Mouse (Mus musculus) retina, postnatal 7 days (tissue): ENCODE measurements around the gene Dscam.

ENCODE experiments used
- DNase-seq: peaks from one replicate; pipeline ENCODE4 v3.0.0-alpha.2; 2012; ENCODE audit warnings: low read depth, low spot score

Gene Dscam

DNA sequence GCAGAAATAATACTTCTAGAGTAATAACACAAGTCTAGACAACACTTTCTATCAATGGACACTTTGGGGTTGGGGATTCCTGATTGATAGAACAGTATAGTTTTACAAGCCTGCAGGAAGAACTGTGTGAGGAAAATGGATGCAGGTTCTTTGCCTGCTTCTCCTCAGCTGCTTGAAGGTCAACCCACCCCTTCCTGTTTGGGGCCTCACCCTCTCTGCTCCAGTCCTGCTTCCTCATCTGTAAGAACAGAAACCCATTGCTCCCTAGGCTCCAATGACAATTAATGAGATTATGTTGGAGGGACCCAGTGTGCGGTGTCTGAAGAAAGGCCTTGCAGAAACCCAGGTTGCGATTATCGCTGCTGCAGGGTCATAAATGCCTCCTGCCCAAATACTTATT, 446.4 kb downstream of the Dscam start:
- DNase-seq, result no peak

DNA sequence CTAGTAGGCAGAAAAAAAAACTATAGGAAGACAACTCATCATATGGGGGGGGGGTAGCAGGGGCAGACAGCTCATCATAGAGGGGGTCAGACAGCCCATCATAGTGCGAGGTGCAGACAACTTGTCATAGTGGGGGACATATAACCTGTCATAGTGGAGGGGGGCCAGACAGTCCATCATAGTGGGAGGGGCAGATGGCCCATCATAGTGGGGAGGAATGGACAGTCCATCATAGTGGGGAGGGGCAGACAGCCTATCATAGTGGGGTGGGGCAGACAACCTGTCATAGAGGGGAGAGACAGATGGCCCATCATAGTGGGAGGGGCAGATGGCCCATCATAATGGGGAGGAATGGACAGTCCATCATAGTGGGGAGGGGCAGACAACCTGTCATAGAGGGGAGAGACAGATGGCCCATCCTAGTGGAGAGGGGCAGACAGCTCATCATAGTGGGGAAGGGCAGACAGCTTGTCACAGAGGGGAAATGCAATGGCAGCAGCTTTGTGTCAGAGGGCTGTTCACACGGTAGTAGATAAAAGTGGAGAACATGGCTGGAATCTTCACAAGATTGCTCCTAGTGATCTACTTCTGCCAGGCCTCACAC, 447.4 kb downstream of the Dscam start:
- DNase-seq, result no peak

DNA sequence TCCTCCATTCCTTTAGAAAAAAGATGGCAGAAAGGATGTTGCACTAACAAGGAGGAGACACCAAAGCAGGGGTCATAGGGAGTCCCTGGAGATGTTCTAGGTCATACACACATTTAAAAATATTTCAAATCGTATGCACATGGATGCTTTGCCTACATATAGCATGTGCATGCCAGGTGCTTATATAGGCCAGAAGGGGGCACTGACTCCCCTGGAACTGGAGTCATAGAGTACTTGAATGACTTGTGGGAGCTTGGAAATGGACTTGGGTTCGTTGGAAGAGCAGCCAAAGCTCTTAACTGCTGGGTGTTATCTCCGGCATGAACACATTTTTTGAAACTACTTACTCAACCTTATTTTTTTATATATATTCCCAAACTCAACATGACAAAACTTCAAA, 448.4 kb downstream of the Dscam start:
- DNase-seq, result no peak

DNA sequence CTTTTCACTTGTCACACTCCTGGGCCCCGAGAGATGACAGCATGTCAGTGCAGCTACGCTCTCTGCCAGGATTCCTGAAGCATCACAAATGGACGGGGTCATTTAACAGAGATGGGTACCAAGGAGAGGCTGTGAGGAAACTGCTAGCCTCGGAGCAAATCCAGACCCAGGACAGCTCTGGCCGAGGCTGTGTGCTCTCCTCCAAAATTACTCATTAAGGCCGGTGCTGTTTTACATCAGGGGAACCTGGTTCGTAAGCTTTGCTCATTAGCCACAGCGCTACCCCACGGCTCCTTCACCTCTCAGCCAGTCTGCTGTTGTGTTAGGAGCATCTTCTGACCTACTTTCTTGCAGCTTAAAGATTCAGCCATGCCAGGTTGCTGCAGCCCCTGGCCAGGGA, 449.3 kb downstream of the Dscam start:
- DNase-seq, result no peak

DNA sequence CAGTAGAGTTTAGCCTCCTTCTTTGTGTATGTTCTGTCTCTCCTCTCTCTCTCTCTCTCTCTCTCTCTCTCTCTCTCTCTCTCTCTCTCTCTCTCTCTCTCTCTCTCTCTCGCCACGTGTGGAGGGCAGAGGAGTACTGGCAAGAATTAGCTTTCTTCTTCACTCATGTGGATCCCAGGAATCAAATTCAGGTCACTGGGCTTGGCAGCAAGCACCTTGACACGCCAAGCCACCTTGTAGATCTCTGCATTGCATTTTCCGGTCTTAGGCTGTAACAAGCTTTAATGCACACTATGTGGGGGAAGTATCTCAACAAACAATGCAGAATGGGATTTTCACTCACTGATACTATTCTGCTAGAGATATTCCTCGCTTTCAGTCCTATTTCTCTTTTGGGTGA, 449.9 kb downstream of the Dscam start:
- no peak for DNase-seq

DNA sequence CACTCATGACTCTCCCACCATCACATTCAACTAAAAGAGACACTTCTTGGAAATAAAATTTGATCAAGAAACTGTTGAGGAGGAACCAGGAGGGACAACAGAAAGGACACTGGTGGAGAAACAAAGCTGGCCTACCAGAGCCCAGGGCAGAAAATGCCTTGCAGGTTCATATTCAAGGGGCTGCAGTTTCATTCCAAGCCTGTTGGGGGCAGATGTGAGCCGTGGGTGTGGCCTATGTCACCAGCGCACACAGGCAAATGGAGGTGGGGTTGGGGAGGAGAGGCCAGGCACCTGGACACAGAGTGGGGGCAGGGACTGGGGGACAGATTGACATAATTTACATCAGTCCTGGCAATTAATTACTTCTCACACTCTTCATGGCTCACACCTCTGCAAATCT, 452.3 kb downstream of the Dscam start:
- DNase-seq, result no peak

DNA sequence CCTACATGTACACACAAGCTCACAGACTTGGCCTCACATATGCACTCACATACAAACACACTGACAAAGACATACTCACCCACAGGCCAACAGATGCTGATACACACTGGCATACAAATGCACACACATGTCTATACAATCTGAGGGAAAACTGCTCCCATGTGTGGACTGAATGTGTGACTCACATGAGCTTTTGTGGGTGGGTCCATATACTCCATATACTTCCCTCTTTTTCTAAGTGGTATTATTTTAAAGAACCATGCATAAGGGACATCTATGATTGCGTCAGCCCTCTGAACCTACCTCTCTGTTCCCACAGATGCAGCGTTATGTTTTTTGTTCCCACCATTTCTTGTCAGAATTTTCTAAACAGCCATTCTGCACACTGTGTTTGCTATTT, 453.9 kb downstream of the Dscam start:
- DNase-seq, result no peak

DNA sequence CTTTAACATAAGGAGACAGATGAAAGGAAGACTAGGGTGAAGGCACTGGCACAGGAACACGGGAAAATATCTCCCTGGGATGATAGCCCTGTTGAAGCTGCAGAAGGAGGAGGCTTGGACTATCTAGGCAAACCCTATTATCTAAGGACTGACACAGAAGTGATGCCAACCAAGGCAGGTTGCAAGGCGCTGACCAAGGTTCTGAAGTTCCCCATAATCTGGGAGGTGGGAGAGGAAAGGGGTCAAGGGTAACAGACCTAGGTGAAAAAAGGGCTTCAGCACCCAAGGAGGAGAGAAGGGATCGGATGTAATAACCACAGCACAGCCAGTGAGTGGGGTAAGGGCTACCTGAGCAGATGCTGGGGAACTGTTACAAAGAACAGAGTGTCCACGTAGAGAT, 458.6 kb downstream of the Dscam start:
- DNase-seq, result no peak

DNA sequence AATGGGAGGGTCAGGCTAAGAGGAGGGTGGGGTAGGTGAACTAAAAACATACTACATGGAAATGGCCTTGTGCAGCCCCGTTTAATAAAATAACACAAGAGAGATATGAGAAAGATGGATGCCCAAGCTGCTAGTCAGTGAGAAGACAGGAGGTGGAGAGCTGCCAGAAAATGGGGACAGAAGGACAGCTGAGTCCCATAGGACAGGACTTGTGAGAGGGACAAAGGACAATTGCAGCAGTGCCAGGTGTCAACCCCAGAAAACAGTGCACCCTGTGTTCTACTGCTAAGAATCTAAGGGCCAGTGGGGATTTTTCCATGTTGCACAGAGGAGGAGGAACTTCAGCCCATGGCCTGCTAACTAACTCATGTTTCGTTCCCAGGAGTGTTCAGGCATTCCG, 470.0 kb downstream of the Dscam start:
- no peak for DNase-seq

DNA sequence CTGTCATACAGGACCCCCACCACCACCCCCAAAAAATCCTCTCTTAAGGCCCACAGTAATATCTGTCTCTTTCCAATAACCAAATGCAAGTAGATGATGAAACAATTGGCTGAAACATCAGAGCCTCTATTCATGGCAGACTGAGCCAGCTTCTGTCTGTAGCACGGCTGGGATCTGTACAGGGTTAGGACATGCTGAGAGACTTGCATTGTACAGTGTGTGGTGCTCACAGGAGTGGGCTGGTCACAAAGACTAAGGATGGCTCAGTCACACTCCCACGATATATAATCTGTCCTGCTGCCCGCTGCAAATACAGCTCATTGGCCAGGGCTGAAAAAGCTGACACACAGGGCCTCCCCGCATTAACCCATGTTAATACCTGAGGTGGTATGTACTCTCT, 474.7 kb downstream of the Dscam start:
- no peak for DNase-seq

DNA sequence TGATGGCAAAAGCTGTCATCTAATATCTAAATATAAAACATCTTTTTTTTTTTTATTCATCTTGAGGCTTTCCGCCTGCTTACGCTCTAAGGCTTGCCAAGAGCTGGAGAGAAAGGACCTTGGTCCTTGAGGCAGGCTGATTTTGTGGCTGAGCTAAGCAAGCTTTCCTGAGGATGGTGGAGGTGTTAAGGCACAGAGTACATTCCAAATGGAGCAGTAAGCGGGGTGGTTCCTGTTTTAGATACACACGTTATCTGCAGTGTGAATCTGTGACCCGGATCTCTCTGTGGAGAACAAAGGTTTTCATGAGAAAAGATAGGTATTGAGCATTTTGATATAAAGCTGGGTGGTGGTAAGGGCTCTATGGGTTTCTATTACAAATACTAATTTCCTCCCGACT, 479.0 kb downstream of the Dscam start:
- DNase-seq, result no peak

DNA sequence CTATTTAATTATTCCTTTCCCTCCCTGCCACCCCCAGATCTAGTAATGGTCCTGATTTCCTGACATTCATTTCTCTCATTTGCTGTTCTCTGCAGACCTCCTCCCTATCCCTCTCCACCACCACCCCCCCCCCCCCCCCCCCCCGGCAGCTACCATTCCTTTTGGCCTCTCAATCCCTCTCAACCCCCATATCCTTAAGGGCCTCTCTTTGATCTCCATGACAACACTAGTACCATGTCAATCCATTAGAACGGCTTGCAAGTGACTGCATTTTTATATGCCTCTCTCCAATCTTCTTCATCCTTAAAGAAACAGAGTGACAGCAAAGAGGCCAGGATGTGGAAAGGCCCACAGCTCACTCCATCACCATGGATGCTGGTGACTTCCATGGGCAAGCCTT, 480.5 kb downstream of the Dscam start:
- DNase-seq, result no peak

DNA sequence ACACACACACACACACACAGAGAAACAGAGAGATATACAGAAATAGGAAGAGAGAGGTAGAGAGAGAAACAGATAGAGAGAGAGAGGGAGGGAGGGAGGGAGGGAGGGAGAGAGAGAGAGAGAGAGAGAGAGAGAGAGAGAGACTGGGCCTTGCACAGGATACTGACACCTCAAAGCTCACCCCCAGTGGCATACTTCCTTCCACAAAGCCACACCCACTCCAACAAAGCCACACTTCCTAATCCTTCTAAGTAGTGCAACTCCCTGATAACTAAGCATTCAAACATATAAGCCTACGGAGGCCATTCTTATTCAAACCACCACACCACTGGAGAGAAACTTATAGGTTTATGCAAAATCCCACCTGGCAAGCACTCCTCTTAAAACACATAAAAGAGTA, 481.1 kb downstream of the Dscam start:
- no peak for DNase-seq

DNA sequence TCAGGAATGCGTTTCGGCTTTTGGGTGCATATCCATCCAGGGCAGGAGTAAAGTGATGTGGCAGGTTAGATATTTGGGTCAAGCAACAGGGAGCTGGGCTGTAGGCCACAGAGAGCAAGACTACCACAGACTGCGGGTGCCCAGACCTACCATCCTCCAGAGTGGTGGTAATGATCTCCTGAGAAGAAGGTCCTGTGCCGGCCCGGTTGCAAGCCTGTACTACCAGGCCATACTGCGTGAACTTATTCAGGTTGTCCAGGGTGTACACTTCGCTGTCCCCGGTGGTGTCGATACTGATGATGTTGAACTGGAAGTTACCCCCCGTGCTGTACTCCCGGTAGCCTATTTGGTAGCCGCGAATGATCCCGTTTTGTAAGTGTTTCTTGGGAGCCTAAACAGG, 485.5 kb downstream of the Dscam start:
- no peak for DNase-seq

DNA sequence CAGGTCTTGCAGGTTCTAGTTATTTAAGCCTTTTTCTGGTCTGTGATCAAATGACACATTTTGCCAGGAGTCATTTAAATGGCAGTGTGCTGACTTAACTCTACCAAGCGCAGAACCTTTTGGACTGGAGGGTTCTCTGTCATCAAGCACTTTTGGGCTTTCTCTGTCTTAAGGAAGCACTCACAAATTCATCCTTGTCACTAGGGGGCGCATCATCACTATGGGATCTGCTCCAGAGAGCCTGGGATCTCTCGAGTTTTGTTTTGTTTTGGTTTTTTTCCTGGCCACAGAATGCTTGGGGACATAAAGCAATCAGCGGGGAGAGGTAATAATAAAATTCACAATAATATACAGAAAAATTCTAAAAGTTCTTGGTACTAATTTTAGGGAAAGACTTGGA, 486.0 kb downstream of the Dscam start:
- DNase-seq, result peak; percentile 54

DNA sequence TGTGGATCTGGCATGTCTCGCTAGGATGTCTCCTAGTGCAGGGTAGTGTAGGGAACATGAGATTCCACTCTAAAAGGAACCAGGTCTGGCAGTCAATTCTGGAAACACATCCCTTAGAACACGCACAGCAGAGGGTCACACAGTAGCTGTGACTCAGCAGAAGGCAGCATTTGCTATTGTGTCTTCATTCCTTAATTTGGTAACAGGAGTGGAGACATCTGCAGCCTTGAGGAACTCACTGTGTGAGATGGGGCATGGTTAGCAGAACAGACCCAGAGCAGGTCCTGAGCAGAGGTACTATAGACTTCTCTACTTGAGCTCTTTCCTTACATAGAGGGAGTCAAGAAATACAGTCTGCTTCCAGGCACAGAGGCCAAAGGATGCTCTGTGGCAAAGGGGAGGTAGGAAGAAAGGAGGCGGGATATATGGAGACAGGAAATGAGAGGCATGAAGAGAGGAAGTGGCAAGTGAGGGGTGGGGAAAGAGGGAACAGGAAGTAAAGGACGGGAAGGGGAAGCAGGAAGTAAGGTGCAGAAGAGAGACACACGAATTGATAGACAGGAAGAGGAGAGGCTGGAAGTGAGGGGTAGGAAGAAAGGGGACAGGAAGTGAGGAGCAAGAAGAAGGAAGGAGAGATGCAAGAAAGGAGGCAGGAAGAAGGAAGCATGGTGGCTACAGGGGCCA, 488.1 kb downstream of the Dscam start:
- DNase-seq, result no peak

DNA sequence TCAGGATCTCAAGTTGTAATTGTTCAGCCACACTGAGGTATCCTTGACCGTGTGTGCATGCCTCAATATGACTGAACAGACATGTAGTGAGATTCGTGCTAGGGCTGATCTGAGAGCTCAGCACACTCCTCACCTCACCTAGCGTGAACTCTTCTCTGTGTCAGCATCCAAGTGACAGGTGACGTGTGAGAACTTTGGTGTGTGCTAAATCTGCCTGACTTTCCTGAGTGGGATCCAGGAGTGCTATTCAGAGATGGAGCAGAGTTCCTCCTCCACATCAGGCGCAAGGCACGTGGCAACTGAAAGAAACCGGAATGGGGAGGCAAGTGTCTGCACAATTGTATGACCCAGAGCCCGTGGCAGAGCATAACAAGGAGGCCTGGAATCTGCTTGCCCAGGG, 490.6 kb downstream of the Dscam start:
- DNase-seq, result no peak

DNA sequence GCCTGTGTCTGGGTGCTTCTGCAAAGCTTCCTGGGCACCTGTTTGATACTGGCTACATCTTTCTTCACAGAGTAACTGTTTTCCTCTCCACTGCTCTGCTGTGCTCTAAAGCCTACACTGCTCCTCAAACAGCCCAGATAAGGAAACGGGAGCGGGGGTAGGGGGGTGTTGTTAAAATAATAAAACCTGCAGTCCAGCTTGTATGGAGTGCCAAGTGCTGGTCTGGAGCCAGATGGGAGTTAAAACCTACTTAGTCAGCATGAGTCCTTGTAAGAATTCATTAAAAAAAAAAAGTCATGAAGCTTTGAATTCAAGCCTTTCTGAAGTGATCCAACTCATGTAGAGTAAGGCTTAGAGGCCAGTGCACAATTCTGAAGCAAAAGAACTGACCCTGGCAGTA, 493.1 kb downstream of the Dscam start:
- no peak for DNase-seq

DNA sequence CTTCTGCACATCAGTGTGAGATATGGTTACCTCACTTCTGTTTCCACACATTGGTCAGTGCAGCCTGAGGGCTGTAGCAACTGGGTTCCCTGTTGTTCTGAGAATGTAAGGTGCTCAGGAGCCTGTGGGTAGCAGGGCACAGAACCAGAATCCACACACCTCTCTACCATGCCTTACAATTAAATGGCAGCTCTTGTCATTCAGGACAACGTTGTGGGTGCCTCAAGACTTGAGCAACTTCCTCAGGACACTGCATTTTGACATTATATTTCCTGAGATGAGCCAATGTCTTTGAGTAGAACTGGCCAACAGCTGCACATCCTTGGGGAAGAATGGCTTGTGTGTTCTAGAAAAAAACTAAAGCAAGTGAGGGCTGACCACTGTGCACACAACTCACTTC, 493.9 kb downstream of the Dscam start:
- DNase-seq, result no peak

DNA sequence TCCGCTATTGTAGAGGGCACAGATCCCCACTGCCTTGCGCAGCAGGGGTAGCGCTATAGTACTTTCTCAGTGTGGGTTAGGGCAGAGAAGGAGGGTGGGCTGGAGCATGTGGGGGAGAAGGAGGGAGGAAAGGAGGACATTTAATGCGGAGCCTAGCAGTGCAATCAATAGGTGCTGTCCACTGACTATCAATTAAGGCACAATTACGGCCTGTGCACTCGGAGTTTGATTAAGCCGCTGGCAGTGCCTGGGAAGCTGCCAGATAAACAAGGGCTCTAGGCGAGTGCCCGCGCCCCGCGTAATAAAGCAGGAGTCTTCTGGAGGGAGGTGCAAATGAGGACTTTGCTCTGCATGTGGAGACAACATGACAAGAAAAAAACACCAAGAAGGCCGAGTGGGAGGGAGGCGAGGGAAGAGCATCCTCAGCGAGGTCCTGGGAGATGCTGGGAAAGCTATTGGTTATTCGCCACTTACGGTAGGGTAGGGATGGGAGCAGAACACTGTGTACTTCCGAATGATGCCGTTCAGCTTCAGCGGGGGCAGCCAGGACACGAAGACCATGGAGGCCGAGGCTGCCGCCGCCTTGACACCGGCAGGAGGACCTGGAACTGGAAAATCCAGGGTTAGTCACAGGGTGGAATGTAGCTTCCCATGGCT, 497.2 kb downstream of the Dscam start:
- no peak for DNase-seq

DNA sequence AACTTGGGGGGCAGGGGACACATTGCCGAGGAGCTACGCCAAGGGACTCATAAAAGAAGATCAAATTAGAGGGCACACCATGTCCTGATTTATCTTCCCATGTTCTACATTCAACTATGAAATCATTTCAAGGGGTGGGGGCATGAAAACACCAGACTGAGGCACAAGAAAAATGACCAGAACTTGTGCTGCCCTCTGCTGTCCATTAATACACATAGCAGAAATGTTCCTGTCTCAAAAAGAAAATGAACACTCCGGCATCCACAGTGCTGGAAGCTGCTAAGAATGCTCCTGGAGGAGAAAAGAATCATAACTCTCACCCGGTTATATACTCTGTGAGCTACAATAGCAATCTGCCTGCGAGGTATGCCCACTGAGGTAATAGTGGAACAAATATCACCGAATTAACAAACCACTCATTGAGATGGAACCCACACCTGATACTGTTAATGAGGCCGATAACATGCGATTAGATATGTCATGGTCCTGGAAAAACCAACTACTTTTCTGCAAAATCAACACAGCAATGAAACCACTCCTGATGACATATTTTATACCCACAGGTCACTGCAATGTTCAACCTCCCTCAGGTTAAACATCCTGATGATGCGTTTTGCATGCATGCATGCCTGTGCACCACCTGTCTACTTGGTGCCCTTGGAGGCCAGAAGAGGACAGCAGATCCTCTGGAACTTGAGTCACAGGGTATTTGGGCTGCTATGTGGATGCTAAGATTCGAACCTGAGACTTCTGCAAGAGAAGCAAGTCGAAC, 498.8 kb downstream of the Dscam start:
- peak; percentile 34 for DNase-seq

DNA sequence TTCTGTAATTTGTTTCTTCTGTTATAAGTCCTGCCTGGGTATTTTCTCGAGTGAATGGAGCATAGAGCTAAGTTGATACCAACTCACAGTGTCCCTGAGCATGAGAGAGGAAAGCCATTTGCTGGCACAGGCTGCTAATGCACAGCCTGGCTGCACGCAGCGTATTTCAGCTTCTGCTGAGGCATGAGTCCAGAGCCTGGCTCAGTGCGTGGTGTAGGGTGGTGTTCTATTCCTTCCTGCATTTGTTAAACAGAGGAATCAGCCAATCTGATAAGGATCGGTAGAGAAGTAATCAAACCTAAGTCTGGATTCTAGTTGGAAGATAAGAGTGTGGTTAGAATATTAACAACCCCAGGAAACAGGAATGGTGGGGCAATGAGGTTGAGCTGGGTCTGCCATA, 500.8 kb downstream of the Dscam start:
- no peak for DNase-seq

DNA sequence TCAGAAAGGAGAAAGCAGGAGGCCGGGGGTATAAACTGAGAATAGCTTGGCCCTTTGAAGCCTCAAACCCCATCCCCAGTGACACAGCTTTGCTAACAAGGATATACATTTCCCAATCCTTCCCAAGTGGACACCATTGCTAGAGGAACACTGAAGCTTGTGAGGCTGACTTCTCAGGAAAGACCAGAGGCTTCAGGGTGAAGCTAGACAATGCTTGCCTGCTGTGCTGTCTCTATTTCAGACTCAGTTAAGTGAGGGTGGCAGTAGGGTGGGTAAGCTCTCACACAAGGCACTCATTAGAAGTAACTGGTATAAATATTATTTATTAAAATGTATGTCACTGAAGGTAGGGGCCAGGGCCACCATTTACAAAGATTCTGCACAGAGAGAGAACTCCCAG, 502.1 kb downstream of the Dscam start:
- no peak for DNase-seq
